Mouse (Mus musculus) activated CD4-positive, CD25-positive, alpha-beta regulatory T cell, adult 4 months (primary cell): ENCODE measurements around the gene Samd7. TPM values are rescaled to one million over a fixed set of nuclear protein-coding genes. Genes with fewer than 3 reads are reported as not detected.
"Not testable (repeated sequence)": the region's sequence is repeated elsewhere in the genome, so short reads cannot be mapped to it uniquely, and the experiment has no call there.

Source experiments
- ATAC-seq: one replicate; pipeline ENCODE4 v1.8.0; 2017
- polyA plus RNA-seq, 2 experiments: library from polyadenylated mRNA; unstranded; fragments of 100-300 nt; shearing (Covaris generic); gene quantifications; one replicate each; pipeline ENCODE4 v1.2.1; 2017

Samd7 gene
- under 1 TPM in 1 of 2 experiments, not detected in 1; 0.44 TPM for polyA plus RNA-seq

DNA sequence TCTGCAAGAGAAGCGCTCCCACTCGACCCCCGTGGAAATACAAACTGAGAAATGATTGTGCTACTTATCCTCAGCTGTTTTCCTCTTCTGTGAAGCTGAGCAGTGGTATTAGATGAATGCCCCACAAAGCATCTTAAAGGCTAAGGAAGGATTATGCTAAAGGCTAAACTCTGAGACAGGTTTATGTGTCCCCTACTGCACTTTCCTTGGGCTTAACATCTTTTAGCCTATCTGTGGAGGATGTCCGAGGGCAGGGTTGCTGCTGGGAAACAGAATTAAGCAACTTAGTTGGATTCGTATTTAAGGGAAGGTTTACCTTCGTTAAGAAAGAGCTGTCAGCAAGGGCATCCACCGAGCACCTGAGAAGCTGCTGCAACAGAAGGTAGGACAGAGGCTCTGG, at the start of gene Samd7:
TSS of gene Samd7 (plus strand) at position 288 of the 400 bp plus-strand sequence.
- no peak for ATAC-seq

- ATAC-seq, result no peak
Measured at GRCm38 (mm10) chr3:30696346-30696745, 49.7 kb upstream of the Samd7 start.

GRCm38 (mm10) chr3:30697891-30698290, 48.2 kb upstream of the Samd7 start:
- no peak for ATAC-seq

GRCm38 (mm10) chr3:30699711-30700505, 46.2 kb upstream of the Samd7 start, which contains the start of gene Lrrc31:
Lrrc31 (minus strand) TSS chr3:30699843.
- ATAC-seq, result not testable (repeated sequence)

DNA sequence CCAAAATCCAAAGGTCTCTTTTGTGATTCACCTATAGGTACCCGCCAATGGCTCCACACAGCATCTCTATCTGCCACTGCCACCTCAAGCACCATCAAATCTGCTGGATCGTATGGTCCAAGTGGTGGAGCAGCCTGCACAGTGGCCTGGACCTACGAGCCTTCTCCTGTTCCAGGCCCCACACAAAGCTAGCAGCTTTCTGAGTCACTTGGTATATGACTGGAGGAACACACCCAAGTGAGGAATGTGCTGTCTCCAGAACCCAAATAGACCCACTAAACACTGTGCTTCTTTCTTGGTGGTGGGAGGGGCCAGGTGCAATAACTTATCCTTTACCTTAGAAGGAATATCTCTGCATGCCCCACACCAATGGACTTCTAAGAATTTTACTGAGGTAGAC, 40.1 kb upstream of the Samd7 start:
- ATAC-seq, result no peak

DNA sequence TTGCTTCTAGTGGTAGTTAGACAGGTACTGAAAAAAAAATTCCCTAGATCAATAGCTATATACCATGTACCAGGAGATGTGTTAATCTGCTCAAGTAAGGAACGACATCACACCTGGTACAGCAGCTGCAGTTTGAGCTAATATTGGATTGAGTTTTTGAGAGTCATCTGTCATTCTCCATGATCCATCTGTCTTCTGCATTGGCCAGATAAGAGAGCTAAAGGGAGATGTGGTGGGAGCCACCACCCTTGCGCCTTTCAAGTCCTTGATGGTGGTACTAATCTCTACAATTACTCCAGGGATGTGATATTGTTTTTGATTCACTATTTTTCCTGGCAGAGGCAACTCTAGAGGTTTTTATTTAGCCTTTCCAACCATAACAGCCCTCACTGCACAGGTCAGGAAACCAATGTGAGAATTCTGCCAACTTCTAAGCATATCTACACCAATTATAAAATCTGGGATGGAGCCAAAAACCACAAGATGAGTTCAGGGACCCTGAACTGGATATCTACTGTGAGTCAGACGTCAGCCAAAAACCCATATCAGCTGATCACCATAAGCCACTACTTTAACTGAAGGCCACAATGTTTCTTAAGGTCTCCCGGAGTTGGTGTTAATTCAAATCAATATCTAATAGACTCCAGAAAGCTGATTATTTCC, 39.3 kb upstream of the Samd7 start:
- no peak for ATAC-seq

DNA sequence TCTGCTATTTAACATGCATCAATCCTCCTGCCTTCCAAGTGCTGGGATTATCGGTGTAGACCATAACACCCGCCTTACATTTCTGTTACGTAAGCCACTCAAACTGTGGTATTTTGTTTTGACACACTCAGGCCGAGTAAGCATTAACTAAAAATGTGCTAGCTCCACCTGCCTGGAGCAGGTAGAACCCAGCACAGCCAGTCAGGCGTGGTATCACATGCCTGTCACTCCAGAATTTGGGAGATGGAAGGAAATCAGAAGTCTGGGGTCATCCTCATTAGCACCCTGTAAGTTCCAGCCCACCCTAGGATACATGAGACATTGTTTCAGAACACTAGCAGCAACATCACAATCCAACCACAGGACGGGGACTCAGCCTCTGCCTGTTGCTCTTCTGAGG, 35.9 kb upstream of the Samd7 start:
- ATAC-seq, result no peak

DNA sequence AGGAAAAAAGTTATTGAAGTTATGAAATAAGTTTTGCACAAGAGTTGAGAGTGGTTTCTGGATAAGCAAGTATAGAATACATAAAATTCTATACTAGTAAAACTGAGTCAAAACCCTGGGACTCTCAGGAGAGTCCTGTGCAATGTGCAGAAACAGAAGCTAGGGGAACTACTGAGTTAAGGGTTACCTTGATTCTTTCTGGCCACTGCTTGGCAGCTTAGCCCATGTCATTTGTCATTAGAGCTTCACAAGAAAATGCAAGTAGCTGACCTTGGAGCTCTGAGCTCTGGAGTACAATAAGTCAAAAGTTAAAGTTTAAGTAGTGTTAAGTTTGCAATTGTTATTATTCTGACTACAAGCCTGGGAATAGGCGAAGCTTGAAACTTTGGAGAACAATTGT, 32.8 kb upstream of the Samd7 start:
- no peak for ATAC-seq

DNA sequence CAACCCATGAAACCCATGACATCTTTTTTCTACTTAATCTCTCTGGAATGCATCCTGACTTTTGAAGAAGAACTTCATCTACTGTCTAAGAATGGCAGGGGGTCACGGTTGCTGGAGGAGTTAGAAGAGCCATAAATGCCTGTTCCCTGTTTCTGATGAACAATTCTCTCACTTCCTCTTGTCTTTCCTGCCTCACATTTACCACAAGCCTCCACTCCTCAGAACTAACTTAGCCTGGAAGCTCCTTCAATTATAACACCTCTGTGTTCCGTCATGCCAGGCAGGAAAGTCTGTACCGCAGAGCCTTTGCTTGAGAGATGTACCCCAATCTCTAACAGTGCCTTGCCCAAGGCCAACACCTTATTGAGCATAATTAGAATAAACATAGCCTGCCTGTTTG, 27.4 kb upstream of the Samd7 start:
- ATAC-seq, result no peak

DNA sequence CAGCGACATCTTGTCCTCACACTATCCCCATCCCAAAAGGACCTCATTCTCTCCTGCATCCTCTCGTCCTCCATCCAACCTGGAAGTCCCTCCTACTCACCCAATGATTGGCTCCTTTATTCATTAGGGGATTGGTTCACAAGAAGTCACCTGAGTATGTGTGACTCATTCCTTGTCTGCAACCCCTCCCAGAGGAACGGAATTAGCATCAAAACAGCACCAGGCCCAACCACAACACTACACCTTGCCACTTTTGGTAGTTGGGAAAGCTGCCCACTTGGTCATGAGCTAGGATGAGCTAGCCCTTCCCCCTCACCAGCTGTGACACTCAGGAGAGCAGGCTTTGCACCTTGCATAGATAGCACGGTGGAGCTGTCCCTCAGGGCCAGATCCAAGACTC, 24.1 kb upstream of the Samd7 start:
- no peak for ATAC-seq

DNA sequence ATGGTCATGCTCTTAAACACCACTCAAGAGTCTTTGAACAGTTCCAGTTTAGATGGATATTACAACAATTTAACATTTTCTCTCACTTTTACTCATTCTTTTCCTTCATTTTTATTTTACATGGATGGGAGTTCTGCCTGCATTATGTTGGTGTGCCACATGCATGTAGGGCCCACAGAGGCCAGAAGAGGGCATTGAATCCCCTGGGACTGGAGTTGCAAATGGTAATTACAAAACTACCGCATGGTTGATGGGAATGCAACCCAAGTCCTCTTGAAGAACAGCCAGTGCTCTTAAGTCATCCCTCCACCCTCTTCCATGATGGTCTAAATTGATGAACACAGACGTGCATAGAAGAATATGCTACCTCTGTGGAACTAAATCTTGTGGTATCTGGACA, 23.6 kb upstream of the Samd7 start:
- no peak for ATAC-seq

DNA sequence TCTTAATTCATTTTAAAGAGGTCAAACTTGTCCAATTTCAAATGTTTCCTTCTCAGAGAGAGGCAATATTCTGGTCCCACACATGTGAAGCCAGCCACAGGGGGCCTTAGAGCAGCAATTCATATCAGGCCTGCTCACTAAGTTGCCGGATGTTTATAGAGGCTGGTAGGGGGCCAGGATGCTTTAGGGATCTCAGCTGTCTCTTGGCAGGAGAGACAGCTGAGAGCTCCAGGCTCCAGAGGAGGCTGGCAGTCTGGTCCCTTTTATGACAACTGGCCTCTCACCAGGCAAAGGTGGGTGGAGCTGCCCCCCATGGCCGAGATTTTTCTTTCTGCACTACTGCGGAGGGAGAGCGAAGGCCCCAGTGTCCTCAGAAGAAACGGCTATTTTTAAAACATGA, 22.9 kb upstream of the Samd7 start:
- no peak for ATAC-seq

DNA sequence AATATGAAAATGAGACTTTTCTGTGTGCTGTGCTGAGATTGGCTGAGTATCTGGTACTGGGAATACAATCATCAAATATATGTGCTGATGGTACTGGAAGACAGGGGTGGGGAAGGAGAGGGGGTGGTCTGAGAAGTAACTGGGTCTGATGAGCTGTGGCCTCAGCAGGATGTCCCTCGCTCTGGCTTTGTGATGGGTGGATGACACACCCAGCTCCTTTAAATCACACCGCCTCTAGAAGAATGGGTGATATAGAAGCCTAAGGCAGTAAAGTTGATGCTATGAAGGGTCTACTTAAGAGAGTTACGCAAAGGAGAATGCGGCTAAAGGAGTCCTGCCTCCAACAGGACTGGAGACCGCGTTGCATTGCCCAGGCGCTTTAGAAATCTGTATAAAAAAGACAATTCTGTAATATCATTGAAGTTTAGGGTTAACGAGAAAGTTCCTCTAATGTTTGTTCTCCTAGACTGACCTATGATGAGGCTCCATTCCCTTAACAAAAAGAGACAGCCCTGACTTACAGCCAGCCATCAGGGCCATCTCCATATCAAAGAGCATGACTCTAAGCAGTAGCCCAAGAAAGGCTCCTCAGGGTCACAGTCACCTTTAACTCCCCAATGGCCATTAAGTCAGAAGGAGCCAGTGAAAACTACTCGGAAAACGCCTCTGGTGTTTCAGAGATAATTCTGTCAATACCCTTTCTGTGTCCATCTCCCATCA, 21.8 kb upstream of the Samd7 start:
- no peak for ATAC-seq

GRCm38 (mm10) chr3:30724848-30725465, 21.1 kb upstream of the Samd7 start:
- ATAC-seq, result no peak

DNA sequence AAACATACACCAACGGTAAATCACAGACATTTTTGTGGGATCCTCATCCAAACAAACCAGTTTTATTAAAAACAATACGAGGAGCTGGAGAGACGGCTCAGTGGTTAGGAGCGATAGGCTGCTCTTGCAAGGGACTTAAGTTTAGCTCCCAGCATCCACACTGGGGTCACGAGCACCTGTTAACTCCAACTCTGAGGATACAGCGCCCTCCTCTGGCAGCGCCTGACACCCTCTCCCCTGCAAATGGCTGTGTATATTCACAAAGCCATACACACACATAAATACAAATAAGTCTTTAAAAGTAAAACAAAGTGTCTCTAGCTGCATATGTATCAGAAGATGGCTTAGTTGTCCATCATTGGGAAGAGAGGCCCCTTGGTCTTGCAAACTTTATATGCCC, 20.6 kb upstream of the Samd7 start:
- no peak for ATAC-seq

DNA sequence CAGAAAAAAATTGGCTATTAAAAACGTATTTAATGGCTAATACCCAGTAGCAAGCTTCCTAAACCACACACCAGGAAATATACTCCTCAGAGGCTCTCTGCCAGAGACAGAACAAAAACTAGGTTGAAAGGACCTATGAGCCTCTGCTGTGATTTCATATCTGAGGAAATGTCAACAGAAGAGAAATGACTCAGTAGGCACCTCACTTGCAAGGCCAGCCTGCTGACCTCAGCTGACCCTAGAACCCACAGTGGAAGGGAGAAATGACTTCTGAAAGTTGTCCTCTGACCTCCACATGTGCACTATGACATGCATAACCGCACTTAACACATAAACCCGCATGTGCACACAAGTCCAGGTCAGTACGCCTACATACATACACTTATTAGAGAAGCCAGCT, 18.9 kb upstream of the Samd7 start:
- no peak for ATAC-seq

DNA sequence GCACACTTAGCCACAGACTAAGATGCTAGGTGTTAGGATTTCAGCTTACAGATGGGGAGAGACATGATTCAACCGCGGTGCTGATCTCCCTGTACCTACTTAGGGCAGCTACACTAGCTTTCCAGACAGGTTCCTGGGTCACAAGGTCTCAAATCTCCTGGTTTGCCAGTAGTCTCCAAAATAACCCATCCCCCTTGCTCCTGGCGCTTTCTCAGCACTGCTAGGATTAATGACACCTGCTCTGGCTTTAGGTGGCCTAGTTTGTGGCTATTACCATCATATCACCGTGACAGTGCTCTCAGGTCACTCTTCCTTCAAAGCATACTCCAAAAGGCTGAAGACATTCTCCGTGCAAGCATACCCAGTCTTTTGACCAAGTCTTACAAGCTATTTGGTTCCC, 17.0 kb upstream of the Samd7 start:
- no peak for ATAC-seq

DNA sequence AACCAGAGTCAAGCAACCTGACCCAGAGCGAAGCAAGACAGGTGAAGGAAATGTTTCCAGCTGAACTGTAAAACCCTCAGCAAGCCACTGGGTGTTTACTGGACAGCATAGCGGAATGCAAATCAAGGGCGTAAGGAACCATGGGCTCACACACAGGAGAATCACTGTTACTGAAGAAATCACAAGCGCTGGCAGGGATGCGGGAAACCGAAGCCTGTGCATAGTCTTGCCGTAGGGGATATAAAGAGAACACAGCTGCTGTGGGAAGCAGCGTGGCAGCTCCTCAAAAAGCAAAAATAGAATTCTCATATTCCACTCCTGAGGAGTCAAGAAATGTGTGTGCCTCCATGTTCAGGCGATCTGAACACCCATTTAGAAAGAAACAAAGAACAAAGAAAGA, 9.3 kb upstream of the Samd7 start:
- no peak for ATAC-seq

DNA sequence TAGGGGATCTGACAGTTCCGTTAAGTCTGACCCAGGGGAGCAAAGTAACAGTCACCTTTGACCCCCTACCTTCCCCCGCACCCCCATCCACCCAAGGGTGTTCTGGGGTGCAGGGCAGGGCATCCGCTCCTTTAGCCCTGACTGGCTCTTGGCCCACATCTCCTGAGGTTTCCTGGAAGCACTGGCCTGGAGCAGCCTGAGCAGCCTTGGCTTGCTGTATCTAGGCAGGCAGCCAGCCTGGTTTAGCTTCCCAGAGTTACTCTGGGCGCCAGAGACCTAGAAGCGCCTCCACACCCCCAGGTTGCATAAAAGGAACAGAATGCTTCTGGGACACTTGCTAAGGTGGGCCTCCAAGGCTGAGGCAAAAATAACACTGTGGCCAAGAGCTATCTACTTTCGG, 4.8 kb upstream of the Samd7 start:
- ATAC-seq, result no peak

GRCm38 (mm10) chr3:30742891-30743290, 3.2 kb upstream of the Samd7 start:
- ATAC-seq, result no peak

DNA sequence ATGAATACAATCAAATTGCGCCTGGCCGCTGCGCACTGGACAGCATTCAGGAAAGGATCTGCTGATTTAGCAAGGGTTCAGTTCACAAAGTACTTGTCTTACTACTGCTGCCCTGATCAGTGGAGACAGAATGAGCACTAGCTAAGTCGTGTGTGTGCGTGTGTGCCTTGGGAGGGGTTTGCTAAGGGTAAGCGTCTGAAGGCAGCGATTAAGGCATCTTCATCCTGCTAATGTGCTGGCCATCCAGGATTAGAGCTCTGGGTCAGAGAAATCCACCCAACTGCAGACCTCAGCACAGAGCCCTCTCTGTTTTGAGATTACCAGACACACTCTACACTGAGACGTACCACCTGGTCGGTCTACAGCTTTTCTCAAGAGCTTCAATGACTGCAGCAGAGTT, 2.2 kb downstream of the Samd7 start:
- no peak for ATAC-seq

- ATAC-seq, result no peak
Measured at GRCm38 (mm10) chr3:30754696-30755095, 8.6 kb downstream of the Samd7 start.

DNA sequence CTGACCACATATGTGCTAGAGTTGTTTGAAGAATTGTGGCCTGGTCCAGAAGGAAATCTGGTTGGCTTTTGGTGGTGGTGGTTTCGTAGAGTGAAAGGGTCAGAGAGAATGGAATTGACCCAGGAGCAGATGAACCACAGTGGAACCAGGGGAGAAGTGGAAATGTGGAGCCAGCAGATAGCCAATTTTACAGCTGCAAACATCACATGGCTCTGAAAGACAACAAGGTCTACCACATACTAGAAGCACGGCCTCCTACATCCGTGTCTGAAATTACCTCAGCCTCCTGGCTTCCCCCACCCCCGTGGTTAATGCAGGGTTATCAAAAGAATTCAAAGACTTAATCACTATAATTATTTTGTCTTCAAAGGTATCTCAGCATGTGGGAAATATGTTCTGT, 18.8 kb downstream of the Samd7 start:
- no peak for ATAC-seq
